Mouse (Mus musculus): Measurements from ENCODE around the gene Ccdc27. TPM values are rescaled to one million over a fixed set of nuclear protein-coding genes. Genes with fewer than 3 reads are reported as not detected.

Ccdc27 gene
- not detected in 2 replicates for polyA plus RNA-seq (2015; fragmentation: Nextera tagmentation; extraction: Ambion mirVana)

DNA sequence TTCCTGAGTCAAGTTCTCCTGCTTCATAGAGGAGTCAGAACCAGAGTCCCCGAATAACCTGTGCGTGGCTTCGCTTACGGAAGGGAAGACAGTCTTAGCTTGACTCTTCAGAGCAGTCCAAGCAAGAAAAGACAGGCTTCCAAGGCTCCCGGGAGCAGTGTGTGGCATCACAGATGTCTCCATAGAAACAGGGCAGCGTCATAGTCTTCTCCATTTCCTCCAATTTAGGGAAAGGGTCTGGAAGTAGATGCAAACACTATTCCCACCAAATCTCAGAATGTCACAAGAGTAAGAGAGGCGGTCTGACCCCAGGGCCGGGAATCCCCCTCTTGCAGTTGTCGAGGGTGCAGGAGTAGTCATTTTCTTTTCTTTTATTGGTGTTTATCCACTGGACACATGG lies at the start of gene Ccdc27:
Gene Ccdc27, minus strand, starts transcription at position 101 of the 400 bp plus-strand sequence.
- no peaks in the 10 kb centered on the region for H3K36me3 ChIP-seq (ENCODE audit: control insufficient read depth, insufficient read depth, low read length)
- no peak within 1 kb of the TSS for H3K4me2 ChIP-seq (ENCODE audit: low read depth, low read length)
- H3K4me3 ChIP-seq (ENCODE audit: low read length) = no peak within 1 kb of the TSS
- H3K4me1 ChIP-seq (ENCODE audit: control insufficient read depth, insufficient read depth, low read length) = no peaks in the 10 kb centered on the region
- ATAC-seq = no peak
- H3K9me3 ChIP-seq (ENCODE audit: control insufficient read depth, low read length) = no peaks in the 10 kb centered on the region
- H3K27me3 ChIP-seq (replicated peaks; ENCODE audit: control insufficient read depth, insufficient read depth, low read length) = no peaks in the 10 kb centered on the region
- WGBS = 79% methylated on average over 9 of the region's 9 CpGs
- H3K9ac ChIP-seq (ENCODE audit: low read depth, low read length) = no peak within 1 kb of the TSS
- H3K27ac ChIP-seq (ENCODE audit: low read length) = no peak within 1 kb of the TSS

DNA sequence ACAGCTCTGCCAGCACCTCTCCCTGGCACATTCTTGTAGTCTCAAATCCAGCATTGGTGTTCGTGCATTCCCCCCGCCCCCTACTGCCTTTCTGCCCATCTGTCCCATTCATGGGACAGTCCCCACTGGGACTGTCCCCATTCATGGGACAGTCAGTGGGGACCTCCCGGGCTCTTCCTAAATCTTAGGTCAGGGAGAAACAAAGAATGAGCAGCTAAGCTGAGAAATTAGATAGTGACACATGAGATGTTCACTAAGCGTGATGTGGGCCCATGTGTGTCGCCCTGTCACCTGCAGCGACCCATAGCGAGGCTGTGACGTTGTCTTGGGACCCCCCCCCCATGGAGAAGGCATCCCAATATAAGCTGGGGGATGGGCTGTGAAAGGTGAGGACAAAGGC lies 48.9 kb upstream of the Ccdc27 start:
- no peak for ATAC-seq
- no peaks in the 10 kb centered on the region for H3K4me1 ChIP-seq (ENCODE audit: control insufficient read depth, insufficient read depth, low read length)
- no peak overlapping the region for H3K9ac ChIP-seq (ENCODE audit: low read depth, low read length)
- 80% methylated on average over 8 of the region's 8 CpGs for WGBS
- H3K36me3 ChIP-seq (ENCODE audit: control insufficient read depth, insufficient read depth, low read length) = no peaks in the 10 kb centered on the region
- no peaks in the 10 kb centered on the region; the same call in 1 of the 2 replicates for H3K27me3 ChIP-seq (replicated peaks; ENCODE audit: control insufficient read depth, insufficient read depth, low read length)
- H3K27ac ChIP-seq (ENCODE audit: low read length) = no peak overlapping the region
- H3K4me3 ChIP-seq (ENCODE audit: low read length) = no peak overlapping the region
- no peaks in the 10 kb centered on the region for H3K9me3 ChIP-seq (ENCODE audit: control insufficient read depth, low read length)
- no peak overlapping the region for H3K4me2 ChIP-seq (ENCODE audit: low read depth, low read length)

DNA sequence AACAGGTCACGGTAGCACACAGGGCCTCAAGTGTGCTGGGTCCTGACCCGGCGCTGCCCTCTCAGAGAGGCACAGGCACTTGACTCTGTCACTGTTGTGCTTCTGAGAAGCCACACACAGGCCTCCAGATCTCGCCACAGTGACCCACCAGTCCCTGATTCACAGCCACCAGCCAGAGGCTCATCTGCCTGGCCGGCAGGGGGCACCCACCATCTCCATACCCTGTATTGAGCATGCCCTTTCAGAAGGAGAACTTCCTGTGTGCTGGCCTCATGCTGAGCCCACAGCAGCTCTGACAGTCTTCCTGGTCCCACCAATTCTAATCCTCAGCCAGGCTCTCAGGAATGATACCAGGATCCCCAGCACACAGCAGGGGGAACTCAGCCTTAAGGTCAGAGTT lies 46.7 kb upstream of the Ccdc27 start:
- no peak for ATAC-seq
- H3K27ac ChIP-seq (ENCODE audit: low read length) = no peak overlapping the region
- H3K36me3 ChIP-seq (ENCODE audit: control insufficient read depth, insufficient read depth, low read length) = no peaks in the 10 kb centered on the region
- H3K9me3 ChIP-seq (ENCODE audit: control insufficient read depth, low read length) = no peaks in the 10 kb centered on the region
- H3K27me3 ChIP-seq (replicated peaks; ENCODE audit: control insufficient read depth, insufficient read depth, low read length) = no peaks in the 10 kb centered on the region; the same call in 1 of the 2 replicates
- no peak overlapping the region for H3K9ac ChIP-seq (ENCODE audit: low read depth, low read length)
- H3K4me1 ChIP-seq (ENCODE audit: control insufficient read depth, insufficient read depth, low read length) = no peaks in the 10 kb centered on the region
- WGBS = 43% methylated on average over 5 of the region's 5 CpGs
- no peak overlapping the region for H3K4me2 ChIP-seq (ENCODE audit: low read depth, low read length)
- no peak overlapping the region for H3K4me3 ChIP-seq (ENCODE audit: low read length)

DNA sequence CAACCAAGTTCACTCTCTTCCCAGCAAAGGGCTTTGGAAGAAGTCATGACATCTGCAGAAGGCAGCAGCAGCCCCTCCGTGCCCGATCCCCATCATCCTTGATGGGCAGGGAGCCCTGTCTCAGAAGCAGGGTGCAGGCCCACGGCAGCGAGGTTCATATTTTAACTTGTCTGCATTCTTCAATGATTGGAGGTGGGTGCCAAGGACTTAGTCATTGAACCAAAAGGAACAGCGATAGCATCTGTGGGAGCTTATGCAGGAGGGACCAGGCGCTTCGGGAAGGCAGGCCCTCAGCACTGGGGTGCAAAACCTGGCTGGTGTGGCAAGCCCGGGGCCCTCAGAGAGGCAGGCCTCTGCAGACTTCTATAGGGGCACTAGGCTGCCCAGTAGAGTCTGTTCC lies 44.0 kb upstream of the Ccdc27 start:
- no peak overlapping the region for H3K9ac ChIP-seq (ENCODE audit: low read depth, low read length)
- WGBS = 89% methylated on average over 8 of the region's 8 CpGs
- peaks cover 19% of the 10 kb centered on the region for H3K27me3 ChIP-seq (replicated peaks; ENCODE audit: control insufficient read depth, insufficient read depth, low read length)
- H3K36me3 ChIP-seq (ENCODE audit: control insufficient read depth, insufficient read depth, low read length) = no peaks in the 10 kb centered on the region
- H3K4me2 ChIP-seq (ENCODE audit: low read depth, low read length) = no peak overlapping the region
- no peak overlapping the region for H3K27ac ChIP-seq (ENCODE audit: low read length)
- H3K9me3 ChIP-seq (ENCODE audit: control insufficient read depth, low read length) = no peaks in the 10 kb centered on the region
- no peaks in the 10 kb centered on the region for H3K4me1 ChIP-seq (ENCODE audit: control insufficient read depth, insufficient read depth, low read length)
- no peak for ATAC-seq
- no peak overlapping the region for H3K4me3 ChIP-seq (ENCODE audit: low read length)

DNA sequence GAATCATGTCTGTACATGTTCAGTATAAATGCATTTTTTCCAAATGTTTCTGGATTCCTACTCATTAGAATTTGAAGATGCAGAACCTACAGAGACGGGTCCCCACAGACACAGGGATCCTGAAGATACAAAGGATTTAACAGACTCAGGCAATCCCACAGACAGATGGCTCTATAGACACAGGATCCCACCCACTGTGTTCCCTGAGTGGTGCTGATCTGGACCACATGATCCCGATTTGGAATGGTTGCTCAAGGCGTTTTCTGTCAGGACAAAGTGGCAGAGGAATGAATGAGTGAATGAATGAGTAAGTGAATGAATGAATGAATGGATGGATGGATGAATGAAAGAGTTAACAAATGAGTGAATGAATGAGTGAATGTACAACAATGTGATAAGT lies 43.4 kb upstream of the Ccdc27 start:
- H3K4me3 ChIP-seq (ENCODE audit: low read length) = no peak overlapping the region
- H3K27ac ChIP-seq (ENCODE audit: low read length) = no peak overlapping the region
- H3K27me3 ChIP-seq (replicated peaks; ENCODE audit: control insufficient read depth, insufficient read depth, low read length) = peaks cover 25% of the 10 kb centered on the region
- H3K9ac ChIP-seq (ENCODE audit: low read depth, low read length) = no peak overlapping the region
- no peaks in the 10 kb centered on the region for H3K4me1 ChIP-seq (ENCODE audit: control insufficient read depth, insufficient read depth, low read length)
- H3K9me3 ChIP-seq (ENCODE audit: control insufficient read depth, low read length) = no peaks in the 10 kb centered on the region
- ATAC-seq = no peak
- 74% methylated on average over 3 of the region's 3 CpGs for WGBS
- H3K4me2 ChIP-seq (ENCODE audit: low read depth, low read length) = no peak overlapping the region
- no peaks in the 10 kb centered on the region for H3K36me3 ChIP-seq (ENCODE audit: control insufficient read depth, insufficient read depth, low read length)

DNA sequence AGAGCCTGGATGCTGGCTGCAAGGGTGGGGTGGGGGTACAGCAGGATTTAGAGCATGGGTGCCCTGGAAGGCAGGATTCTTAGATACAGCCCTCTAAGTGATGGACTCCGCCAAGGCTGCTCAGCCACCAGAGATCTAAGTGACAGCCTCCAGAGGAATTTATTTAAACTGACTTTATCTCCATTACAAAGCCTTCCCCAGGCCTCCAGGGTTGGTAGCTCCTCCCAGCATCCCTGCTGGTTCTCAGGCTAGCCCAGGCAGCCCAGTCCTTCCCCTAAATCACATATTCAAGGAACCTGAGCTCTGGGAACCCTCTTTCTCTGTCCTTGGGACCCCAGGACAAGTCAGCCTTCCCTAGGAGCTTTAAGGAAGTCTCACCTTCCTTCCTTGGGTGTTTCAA lies 39.5 kb upstream of the Ccdc27 start:
- WGBS = 4% methylated on average over 1 of the region's 1 CpGs
- Histone ChIP-seq H3K4me1 (ENCODE audit: control insufficient read depth, insufficient read depth, low read length) (no peaks in the 10 kb centered on the region), H3K9ac (ENCODE audit: low read depth, low read length) (no peak overlapping the region), H3K36me3 (ENCODE audit: control insufficient read depth, insufficient read depth, low read length) (no peaks in the 10 kb centered on the region), H3K4me3 (ENCODE audit: low read length) (no peak overlapping the region), H3K9me3 (ENCODE audit: control insufficient read depth, low read length) (no peaks in the 10 kb centered on the region), H3K27ac (ENCODE audit: low read length) (no peak overlapping the region), H3K27me3 (replicated peaks; ENCODE audit: control insufficient read depth, insufficient read depth, low read length) (peaks cover 45% of the 10 kb centered on the region), H3K4me2 (ENCODE audit: low read depth, low read length) (no peak overlapping the region)
- no peak for ATAC-seq

DNA sequence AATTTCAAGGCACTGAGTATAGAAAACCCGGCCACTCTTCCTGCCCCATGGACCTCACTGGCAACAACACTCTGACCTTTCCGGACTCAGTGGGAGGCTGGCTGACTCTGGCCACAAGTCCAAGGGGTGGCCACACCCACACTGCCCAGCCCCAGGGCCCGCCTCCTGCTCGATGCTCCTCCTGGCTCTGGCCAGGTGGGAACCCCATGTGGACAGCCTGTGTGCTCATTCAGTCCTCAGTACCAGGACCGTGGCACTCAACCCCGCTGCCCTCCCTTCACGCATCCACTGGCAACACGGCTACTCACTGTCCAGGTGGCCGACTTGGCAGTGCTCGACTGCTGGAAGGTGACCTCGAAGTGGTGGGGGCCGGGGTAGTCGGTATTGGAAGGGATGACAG lies 38.5 kb upstream of the Ccdc27 start:
- no peaks in the 10 kb centered on the region for H3K4me1 ChIP-seq (ENCODE audit: control insufficient read depth, insufficient read depth, low read length)
- no peaks in the 10 kb centered on the region for H3K9me3 ChIP-seq (ENCODE audit: control insufficient read depth, low read length)
- peaks cover 45% of the 10 kb centered on the region for H3K27me3 ChIP-seq (replicated peaks; ENCODE audit: control insufficient read depth, insufficient read depth, low read length)
- no peak for ATAC-seq
- no peak overlapping the region for H3K27ac ChIP-seq (ENCODE audit: low read length)
- no peak overlapping the region for H3K4me2 ChIP-seq (ENCODE audit: low read depth, low read length)
- no peaks in the 10 kb centered on the region for H3K36me3 ChIP-seq (ENCODE audit: control insufficient read depth, insufficient read depth, low read length)
- 3% methylated on average over 13 of the region's 13 CpGs for WGBS
- no peak overlapping the region for H3K4me3 ChIP-seq (ENCODE audit: low read length)
- no peak overlapping the region for H3K9ac ChIP-seq (ENCODE audit: low read depth, low read length)

DNA sequence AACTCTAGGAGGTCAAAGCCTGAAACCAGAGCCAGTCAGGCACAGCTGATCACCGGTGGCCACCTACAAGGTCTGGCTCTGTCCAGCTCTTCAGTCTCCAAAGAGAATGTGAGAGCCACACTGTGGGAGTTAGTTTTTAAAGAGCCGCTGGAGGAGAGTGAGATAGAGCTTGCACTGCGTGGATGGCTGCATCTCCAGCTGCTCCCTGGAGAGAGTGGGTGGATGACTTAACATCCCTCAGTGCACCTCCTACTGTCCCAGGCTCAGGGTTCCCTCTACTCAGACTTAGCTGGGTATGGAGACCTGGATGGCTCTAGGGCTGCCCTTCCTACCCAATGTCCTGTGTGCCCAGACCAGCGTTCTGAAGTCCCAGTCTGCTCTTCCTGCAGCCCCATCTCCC lies 37.7 kb upstream of the Ccdc27 start:
- H3K4me3 ChIP-seq (ENCODE audit: low read length) = no peak overlapping the region

DNA sequence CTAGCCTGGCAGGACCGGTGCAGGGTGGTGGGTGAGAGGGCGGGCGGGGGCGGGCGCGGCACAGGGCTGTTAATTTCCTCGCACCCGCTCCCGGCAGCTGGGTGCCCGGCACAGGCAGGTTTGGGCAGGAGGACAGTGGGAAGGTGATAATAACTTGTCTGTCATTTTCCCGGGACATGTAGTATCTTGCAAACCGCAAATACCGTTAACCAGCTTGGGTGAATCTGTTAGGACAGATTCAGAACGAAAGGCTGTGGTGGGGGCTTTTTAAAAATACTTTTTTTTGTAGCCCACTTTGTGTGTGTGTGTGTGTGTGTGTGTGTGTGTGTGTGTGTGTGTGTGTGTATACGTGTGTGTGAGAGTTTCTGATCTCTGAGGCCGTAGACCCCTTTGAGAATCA lies 29.5 kb upstream of the Ccdc27 start:
- 15% methylated on average over 12 of the region's 16 CpGs for WGBS

More for the DNA sequence above, 37.7 kb upstream of the Ccdc27 start:
- no peak overlapping the region for H3K27ac ChIP-seq (ENCODE audit: low read length)
- H3K4me2 ChIP-seq (ENCODE audit: low read depth, low read length) = no peak overlapping the region
- 58% methylated on average over 4 of the region's 4 CpGs for WGBS
- no peaks in the 10 kb centered on the region for H3K9me3 ChIP-seq (ENCODE audit: control insufficient read depth, low read length)
- ATAC-seq = no peak
- H3K36me3 ChIP-seq (ENCODE audit: control insufficient read depth, insufficient read depth, low read length) = no peaks in the 10 kb centered on the region
- no peak overlapping the region for H3K9ac ChIP-seq (ENCODE audit: low read depth, low read length)
- H3K27me3 ChIP-seq (replicated peaks; ENCODE audit: control insufficient read depth, insufficient read depth, low read length) = peaks cover 45% of the 10 kb centered on the region
- H3K4me1 ChIP-seq (ENCODE audit: control insufficient read depth, insufficient read depth, low read length) = no peaks in the 10 kb centered on the region

DNA sequence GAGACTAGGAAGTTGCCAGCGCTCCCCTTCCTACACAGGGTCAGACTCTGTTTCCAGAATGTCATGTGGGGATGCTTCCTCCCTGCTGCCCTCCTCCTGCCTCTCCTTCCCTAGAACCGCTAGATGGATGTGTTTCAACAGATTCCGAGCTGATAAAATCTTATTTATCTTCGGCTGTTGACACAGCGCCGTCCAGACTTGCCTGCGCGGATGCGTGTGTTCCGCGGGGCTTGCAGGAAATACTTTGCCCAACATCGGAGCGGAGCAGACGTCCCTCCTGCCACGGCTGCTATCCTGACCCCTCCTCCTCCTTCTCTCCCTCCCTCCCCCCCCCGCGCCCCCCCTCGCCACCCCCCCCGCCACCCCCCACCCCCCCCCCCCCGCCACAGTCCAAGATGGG lies 29.0 kb upstream of the Ccdc27 start:
- no peak overlapping the region for H3K4me3 ChIP-seq (ENCODE audit: low read length)
- ATAC-seq = no peak
- no peak overlapping the region for H3K27ac ChIP-seq (ENCODE audit: low read length)
- 1% methylated on average over 15 of the region's 20 CpGs for WGBS
- H3K27me3 ChIP-seq (replicated peaks; ENCODE audit: control insufficient read depth, insufficient read depth, low read length) = peaks cover 12% of the 10 kb centered on the region
- no peaks in the 10 kb centered on the region for H3K36me3 ChIP-seq (ENCODE audit: control insufficient read depth, insufficient read depth, low read length)
- no peaks in the 10 kb centered on the region for H3K9me3 ChIP-seq (ENCODE audit: control insufficient read depth, low read length)
- H3K4me2 ChIP-seq (ENCODE audit: low read depth, low read length) = no peak overlapping the region
- H3K9ac ChIP-seq (ENCODE audit: low read depth, low read length) = no peak overlapping the region
- no peaks in the 10 kb centered on the region for H3K4me1 ChIP-seq (ENCODE audit: control insufficient read depth, insufficient read depth, low read length)

More for the DNA sequence above, 29.5 kb upstream of the Ccdc27 start:
- no peaks in the 10 kb centered on the region for H3K4me1 ChIP-seq (ENCODE audit: control insufficient read depth, insufficient read depth, low read length)
- no peak overlapping the region for H3K4me2 ChIP-seq (ENCODE audit: low read depth, low read length)
- no peak overlapping the region for H3K27ac ChIP-seq (ENCODE audit: low read length)
- H3K4me3 ChIP-seq (ENCODE audit: low read length) = no peak overlapping the region
- no peaks in the 10 kb centered on the region for H3K36me3 ChIP-seq (ENCODE audit: control insufficient read depth, insufficient read depth, low read length)
- peaks cover 12% of the 10 kb centered on the region for H3K27me3 ChIP-seq (replicated peaks; ENCODE audit: control insufficient read depth, insufficient read depth, low read length)
- H3K9me3 ChIP-seq (ENCODE audit: control insufficient read depth, low read length) = no peaks in the 10 kb centered on the region
- no peak for ATAC-seq
- H3K9ac ChIP-seq (ENCODE audit: low read depth, low read length) = no peak overlapping the region
